Comparison of ENCODE assay signal across 35 mouse cellular contexts in genomic region chr10:17762946-17763345, GRCm38 (mm10).
"Had no signal": no experiment of that assay in that cellular context is flagged by ENCODE, and none has a peak within 500 bp of the region (broad histone marks: within the 10 kb centered on the region; RNA-seq: fewer than 3 reads in every experiment).

No protein-coding gene starts in this region.

- H3K4me3 ChIP-seq: heart, embryonic 10.5 days; heart, embryonic 12.5 days; heart, embryonic 13.5 days; heart, embryonic 15.5 days; hindbrain, embryonic 10.5 days; hindbrain, embryonic 12.5 days; hindbrain, embryonic 13.5 days; hindbrain, embryonic 15.5 days; intestine, embryonic 15.5 days; kidney, embryonic 15.5 days; layer of hippocampus, adult 2 months had no signal

- H3K4me1 ChIP-seq: heart, embryonic 15.5 days; hindbrain, embryonic 10.5 days; hindbrain, embryonic 12.5 days; hindbrain, embryonic 13.5 days; hindbrain, embryonic 15.5 days; intestine, embryonic 15.5 days; kidney, embryonic 15.5 days had no signal

- H3K9ac ChIP-seq: heart, embryonic 12.5 days; heart, embryonic 13.5 days; heart, embryonic 15.5 days; hindbrain, embryonic 12.5 days; hindbrain, embryonic 13.5 days; hindbrain, embryonic 14.5 days; hindbrain, embryonic 15.5 days; intestine, embryonic 15.5 days; kidney, embryonic 15.5 days had no signal

- DNase-seq: heart, postnatal 10 days; heart, postnatal 14 days; heart, postnatal 36 days; heart, postnatal 4 days; kidney, adult 11 months; kidney, adult 18-20 months; kidney, adult 2 months; kidney, adult 8-10 months; kidney, adult 9 months; kidney, postnatal 10 days; kidney, postnatal 14 days; kidney, postnatal 25 days; kidney, postnatal 36 days; kidney, postnatal 4 days; layer of hippocampus, adult 9-11 months; layer of hippocampus, postnatal 36 days had no signal

- H3K9me3 ChIP-seq: heart, embryonic 10.5 days; heart, embryonic 12.5 days; heart, embryonic 15.5 days; hindbrain, embryonic 10.5 days; hindbrain, embryonic 12.5 days; hindbrain, embryonic 13.5 days; hindbrain, embryonic 15.5 days; intestine, embryonic 15.5 days; kidney, embryonic 15.5 days had no signal

- H3K27ac ChIP-seq: heart, embryonic 10.5 days; heart, embryonic 13.5 days; heart, embryonic 15.5 days; hindbrain, embryonic 10.5 days; hindbrain, embryonic 12.5 days; hindbrain, embryonic 13.5 days; hindbrain, embryonic 14.5 days; hindbrain, embryonic 15.5 days; hindbrain, postnatal 0 days; intestine, embryonic 15.5 days; kidney, embryonic 15.5 days; kidney, postnatal 0 days; layer of hippocampus, adult 2 months had no signal

- H3K27me3 ChIP-seq: heart, embryonic 12.5 days; heart, embryonic 13.5 days; heart, embryonic 15.5 days; hindbrain, embryonic 12.5 days; hindbrain, embryonic 13.5 days; hindbrain, embryonic 15.5 days; intestine, embryonic 15.5 days; kidney, embryonic 15.5 days had no signal

- H3K36me3 ChIP-seq: heart, embryonic 10.5 days; heart, embryonic 12.5 days; heart, embryonic 13.5 days; heart, embryonic 15.5 days; hindbrain, embryonic 10.5 days; hindbrain, embryonic 12.5 days; hindbrain, embryonic 13.5 days; hindbrain, embryonic 15.5 days; intestine, embryonic 15.5 days; kidney, embryonic 15.5 days had no signal

- ATAC-seq: hindbrain, embryonic 16.5 days; hindbrain, postnatal 0 days; inflammation-experienced regulatory T-cells, adult 6 months; intestine, embryonic 15.5 days; intestine, embryonic 16.5 days; intestine, postnatal 0 days had no signal

- H3K4me2 ChIP-seq: heart, embryonic 11.5 days; heart, embryonic 12.5 days; heart, embryonic 13.5 days; heart, embryonic 15.5 days; hindbrain, embryonic 12.5 days; hindbrain, embryonic 13.5 days; hindbrain, embryonic 14.5 days; hindbrain, embryonic 15.5 days; intestine, embryonic 15.5 days; kidney, embryonic 15.5 days had no signal
